Mouse (Mus musculus) CH12.LX (cell line): ENCODE results near the gene Olfr315. TPM values are rescaled to one million over a fixed set of nuclear protein-coding genes. Genes with fewer than 3 reads are reported as not detected.

ENCODE experiments used
- DNase-seq: peaks from one replicate; pipeline ENCODE4 v3.0.0-alpha.2; 2013; ENCODE audit errors: extremely low read depth
- H3K27ac ChIP-seq: 2 replicates; pipeline ENCODE4 v1.5.1; 2012; ENCODE audit warnings: low read depth, mild to moderate bottlenecking, control low read depth, moderate library complexity; ENCODE audit not compliant: insufficient read depth
- H3K27me3 ChIP-seq: replicated peaks from 2 replicates; pipeline ENCODE3; 2012; ENCODE audit warnings: inconsistent platforms
- H3K36me3 ChIP-seq, 2 experiments: replicated peaks in 1 of 2; 2 replicates each; pipeline versions ENCODE3 to v1.6.1; 2012; ENCODE audit warnings: inconsistent platforms in 1 of 2, low read length in 1 of 2, mild to moderate bottlenecking in 1 of 2, mixed read lengths in 1 of 2, moderate library complexity in 1 of 2; ENCODE audit not compliant: control insufficient read depth in 1 of 2, insufficient read depth in 1 of 2
- H3K4me1 ChIP-seq, 2 experiments: 2 replicates each; pipeline ENCODE4 v1.6.1; 2012; ENCODE audit warnings: inconsistent platforms in 1 of 2, moderate library complexity in 1 of 2; ENCODE audit not compliant: insufficient read depth in 2 of 2, control insufficient read depth in 1 of 2
- H3K4me2 ChIP-seq: 2 replicates; pipeline ENCODE4 v1.6.1; 2012; ENCODE audit warnings: low read depth, mild to moderate bottlenecking, control low read depth; ENCODE audit not compliant: poor library complexity, insufficient read depth, severe bottlenecking
- H3K4me3 ChIP-seq, 3 experiments: fragments of 150-350 bp in 1 of 3; sonication (generic) in 1 of 3; replicated peaks in 1 of 3; 2 replicates each; pipeline versions ENCODE3 to v1.5.1; 2011 to 2012; ENCODE audit warnings: low read depth in 2 of 3, low read length in 2 of 3, mild to moderate bottlenecking in 2 of 3, moderate library complexity in 2 of 3, control low read depth in 1 of 3, improper control_type of control experiment in 1 of 3, inconsistent platforms in 1 of 3, mixed read lengths in 1 of 3; ENCODE audit not compliant: poor library complexity in 1 of 3
- H3K79me2 ChIP-seq: replicated peaks from 2 replicates; pipeline ENCODE4 v1.6.1; 2012; ENCODE audit warnings: mild to moderate bottlenecking, moderate library complexity; ENCODE audit not compliant: control insufficient read depth, poor library complexity, insufficient read depth, severe bottlenecking; ENCODE audit errors: extremely low read depth
- H3K9ac ChIP-seq: 2 replicates; pipeline ENCODE4 v1.6.1; 2012; ENCODE audit warnings: low read depth, mild to moderate bottlenecking, control low read depth, moderate library complexity; ENCODE audit not compliant: insufficient read depth
- H3K9me3 ChIP-seq: replicated peaks from 2 replicates; pipeline ENCODE3; 2012; ENCODE audit warnings: low read length, inconsistent platforms, mixed read lengths
- BHLHE40 ChIP-seq: IDR thresholded peaks from 2 replicates; pipeline ENCODE4 v1.6.1; 2011; ENCODE audit warnings: mild to moderate bottlenecking, low read depth, low read length, improper control_type of control experiment
- CHD2 ChIP-seq: IDR thresholded peaks from 2 replicates; pipeline ENCODE4 v1.6.1; 2011; ENCODE audit warnings: low read length, improper control_type of control experiment
- E2F4 ChIP-seq: IDR thresholded peaks from 2 replicates; pipeline ENCODE4 v1.6.1; 2011; ENCODE audit warnings: low read depth, low read length, improper control_type of control experiment; ENCODE audit not compliant: insufficient replicate concordance
- ELF1 ChIP-seq: IDR thresholded peaks from 2 replicates; pipeline ENCODE4 v1.6.1; 2014; ENCODE audit warnings: low read depth, mild to moderate bottlenecking, inconsistent platforms, low read length, improper control_type of control experiment
- EP300 ChIP-seq: IDR thresholded peaks from 2 replicates; pipeline ENCODE4 v1.6.1; 2011; ENCODE audit warnings: low read length, improper control_type of control experiment
- ETS1 ChIP-seq: conservative IDR thresholded peaks from 2 replicates; pipeline ENCODE4 v1.6.1; 2012; ENCODE audit warnings: low read depth, mild to moderate bottlenecking, inconsistent platforms, low read length, improper control_type of control experiment, moderate library complexity
- GABPA ChIP-seq: IDR thresholded peaks from 2 replicates; pipeline ENCODE4 v1.6.1; 2012; ENCODE audit warnings: low read depth, low read length, improper control_type of control experiment, inconsistent platforms; ENCODE audit not compliant: insufficient replicate concordance
- MAZ ChIP-seq: IDR thresholded peaks from 2 replicates; pipeline ENCODE4 v1.6.1; 2012; ENCODE audit warnings: low read depth, mild to moderate bottlenecking, inconsistent platforms, low read length, improper control_type of control experiment, moderate library complexity
- MEF2A ChIP-seq: IDR thresholded peaks from 2 replicates; pipeline ENCODE4 v1.6.1; 2014; ENCODE audit warnings: low read depth, mild to moderate bottlenecking, inconsistent platforms, low read length, improper control_type of control experiment, borderline replicate concordance
- PAX5 ChIP-seq: IDR thresholded peaks from 2 replicates; pipeline ENCODE4 v1.6.1; 2012; ENCODE audit warnings: low read length, inconsistent platforms, mixed read lengths
- POLR2A ChIP-seq: IDR thresholded peaks from 2 replicates; pipeline ENCODE4 v1.6.1; 2011; ENCODE audit warnings: low read depth, mild to moderate bottlenecking, improper control_type of control experiment, low read length
- POLR2AphosphoS2 ChIP-seq: IDR thresholded peaks from 2 replicates; pipeline ENCODE4 v1.6.1; 2011; ENCODE audit warnings: low read depth, low read length, improper control_type of control experiment
- RAD21 ChIP-seq: IDR thresholded peaks from 2 replicates; pipeline ENCODE4 v1.6.1; 2011; ENCODE audit warnings: low read depth, mild to moderate bottlenecking, low read length, improper control_type of control experiment, moderate library complexity
- RCOR1 ChIP-seq: conservative IDR thresholded peaks from 2 replicates; pipeline ENCODE4 v1.6.1; 2012; ENCODE audit warnings: low read depth, mild to moderate bottlenecking, inconsistent platforms, low read length, improper control_type of control experiment
- SIN3A ChIP-seq: IDR thresholded peaks from 2 replicates; pipeline ENCODE4 v1.6.1; 2012; ENCODE audit warnings: low read length, improper control_type of control experiment, inconsistent platforms
- SMC3 ChIP-seq: IDR thresholded peaks from 2 replicates; pipeline ENCODE4 v1.6.1; 2011; ENCODE audit warnings: low read depth, low read length, improper control_type of control experiment
- USF1 ChIP-seq: IDR thresholded peaks from 2 replicates; pipeline ENCODE4 v1.6.1; 2014; ENCODE audit warnings: low read depth, mild to moderate bottlenecking, inconsistent platforms, low read length, improper control_type of control experiment
- USF2 ChIP-seq: conservative IDR thresholded peaks from 2 replicates; pipeline ENCODE4 v1.6.1; 2011; ENCODE audit warnings: low read depth, low read length, improper control_type of control experiment
- ZC3H11A ChIP-seq: IDR thresholded peaks from 2 replicates; pipeline ENCODE4 v1.6.1; 2012; ENCODE audit warnings: low read depth, mild to moderate bottlenecking, inconsistent platforms, low read length, improper control_type of control experiment
- ZNF384 ChIP-seq: IDR thresholded peaks from 2 replicates; pipeline ENCODE4 v1.6.1; 2012; ENCODE audit warnings: low read depth, low read length, improper control_type of control experiment, inconsistent platforms
- dilution Hi-C: fragments of 300-500 bp; cut with MboI; formaldehyde crosslinking; loops from 2 replicates; pipeline ENCODE4 v1.14.3; 2020; ENCODE audit warnings: low sequenced_read_pairs; ENCODE audit not compliant: extremely low pct_unique_long_range_greater_than_20kb, extremely low pct_ligation_motif_present
- in situ Hi-C: fragments of 300-500 bp; cut with MboI; formaldehyde crosslinking; loops from 3 replicates; pipeline ENCODE4 v1.14.3; 2019; ENCODE audit warnings: low sequenced_read_pairs, low pct_ligation_motif_present, low pct_unique_long_range_greater_than_20kb, mixed read lengths
- polyA plus RNA-seq: library from polyadenylated mRNA; unstranded; fragments of >175 nt; gene quantifications from 2 replicates; pipeline ENCODE4 v1.2.1, GENCODE M21; 2012; ENCODE audit warnings: low read depth; ENCODE audit not compliant: insufficient read length
- total RNA-seq, 2 experiments: library from RNA; depleted of rRNA; stranded (reverse); fragments of 300-350 nt in 1 of 2; fragments of >200 nt in 1 of 2; gene quantifications; 2 replicates each; pipeline ENCODE4 v1.2.3; 2012 to 2014

The Olfr315 gene
- total and polyA plus RNA-seq, 3 experiments: not detected

DNA sequence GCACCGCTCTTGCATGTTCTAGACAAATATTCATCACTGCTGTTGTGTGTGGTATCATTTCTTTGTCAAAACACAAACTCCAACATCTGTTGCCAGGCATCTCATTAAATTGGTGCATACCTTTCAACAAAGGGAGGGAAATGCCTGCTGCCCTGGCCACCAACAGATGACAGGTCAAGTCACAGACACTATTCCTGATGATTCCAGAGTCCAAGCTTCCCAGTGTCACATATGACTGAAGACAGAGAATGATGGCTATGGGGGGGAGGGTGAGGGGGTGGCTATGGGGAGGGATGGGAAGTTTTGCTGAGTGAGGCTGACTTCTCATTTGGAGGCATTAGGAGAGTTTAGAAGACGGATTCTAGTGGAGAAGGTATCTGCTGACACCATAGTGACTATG is 11.2 kb downstream of the Olfr315 start:
- Histone ChIP-seq H3K9ac (no peak overlapping the region), H3K27ac (no peak overlapping the region), H3K79me2 (no peaks in the 10 kb centered on the region), H3K4me3 (no peak overlapping the region), H3K9me3 (no peaks in the 10 kb centered on the region), H3K4me1 (peaks cover 3 to 8% of the 10 kb centered on the region in 2 experiments), H3K4me2 (no peak overlapping the region), H3K36me3 (no peaks in the 10 kb centered on the region), H3K27me3 (no peaks in the 10 kb centered on the region)
- TF ChIP-seq BHLHE40 (no peak), SMC3 (no peak), MAZ (no peak), GABPA (no peak), ZC3H11A (no peak), ZNF384 (no peak), MEF2A (no peak), EP300 (no peak), RAD21 (no peak), CHD2 (no peak), USF2 (no peak)
- DNase-seq: no peak
- in situ Hi-C loops (no loop called here), dilution Hi-C loops (no loop called here)

DNA sequence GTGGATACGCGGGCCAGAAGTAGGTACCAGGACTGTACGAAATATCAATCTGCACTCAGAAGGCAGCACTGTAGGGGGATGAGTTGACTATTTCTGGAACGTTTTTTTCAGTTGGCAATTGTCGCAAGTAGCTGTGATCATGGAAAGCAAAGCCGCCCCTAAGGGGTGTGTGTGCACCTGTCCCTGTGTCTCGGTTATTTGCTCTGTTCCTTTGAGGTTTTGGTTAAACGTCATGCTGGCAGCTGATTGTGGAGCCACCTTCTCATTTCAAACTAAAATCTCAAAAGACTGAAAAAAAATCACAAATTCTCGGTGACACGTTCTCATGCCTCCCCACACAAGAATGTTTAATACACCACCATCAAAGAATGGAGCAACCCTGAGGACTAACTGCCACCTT is 14.7 kb downstream of the Olfr315 start:
- Histone ChIP-seq H3K9me3 (no peaks in the 10 kb centered on the region), H3K9ac (no peak overlapping the region), H3K4me2 (no peak overlapping the region), H3K27me3 (no peaks in the 10 kb centered on the region), H3K79me2 (no peaks in the 10 kb centered on the region), H3K36me3 (no peaks in the 10 kb centered on the region), H3K27ac (no peak overlapping the region), H3K4me3 (no peak overlapping the region), H3K4me1 (peaks cover 11 to 31% of the 10 kb centered on the region in 2 experiments)
- in situ Hi-C loops (no loop called here), dilution Hi-C loops (no loop called here)
- TF ChIP-seq CHD2 (no peak), USF1 (no peak), ZNF384 (peak; percentile 26; the same call in 1 of the 2 replicates)
- peak; percentile 13 for DNase-seq

GRCm38 (mm10) chr11:58788346-58788745 is 15.4 kb downstream of the Olfr315 start:
- no peak for DNase-seq
- Histone ChIP-seq H3K4me3 (no peak overlapping the region), H3K9ac (no peak overlapping the region), H3K9me3 (no peaks in the 10 kb centered on the region), H3K36me3 (no peaks in the 10 kb centered on the region), H3K4me2 (no peak overlapping the region), H3K27ac (no peak overlapping the region), H3K4me1 (peaks cover 11 to 31% of the 10 kb centered on the region in 2 experiments), H3K79me2 (no peaks in the 10 kb centered on the region), H3K27me3 (no peaks in the 10 kb centered on the region)
- no peak for TF ChIP-seq EP300
- TF ChIP-seq POLR2AphosphoS2: no peak
- TF ChIP-seq POLR2A: no peak
- TF ChIP-seq MEF2A: no peak
- TF ChIP-seq ETS1: no peak
- TF ChIP-seq USF2: no peak
- TF ChIP-seq SIN3A: no peak
- no peak for TF ChIP-seq SMC3
- no peak for TF ChIP-seq E2F4
- TF ChIP-seq RCOR1: no peak
- TF ChIP-seq ELF1: no peak
- no peak for TF ChIP-seq PAX5
- no peak for TF ChIP-seq MAZ
- dilution Hi-C loops (no loop called here), in situ Hi-C loops (no loop called here)
